Mouse (Mus musculus): ENCODE data around the gene Slamf6. TPM values are rescaled to one million over a fixed set of nuclear protein-coding genes. Genes with fewer than 3 reads are reported as not detected.

The Slamf6 gene
- polyA plus RNA-seq, 1 experiment from 2014 or later = 0.37 TPM

DNA sequence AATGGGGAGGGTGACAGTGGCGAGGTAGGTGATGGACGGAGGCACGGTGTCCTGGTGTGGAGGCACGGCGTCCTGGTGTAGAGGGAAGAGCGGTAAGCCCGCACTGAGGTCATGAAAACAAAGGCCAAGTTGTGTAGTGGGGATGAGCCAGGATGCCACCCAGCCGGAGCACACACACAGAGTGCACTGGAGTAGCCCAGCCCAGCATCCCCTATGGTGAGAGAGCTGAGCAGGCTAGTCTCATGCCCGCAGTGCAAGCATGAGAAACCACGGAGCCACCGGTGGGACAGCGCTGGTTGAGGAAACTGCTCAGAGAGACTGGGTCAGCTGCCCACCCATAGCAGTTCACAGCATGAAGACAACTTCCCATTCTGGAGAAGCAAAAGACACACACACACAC is 84.3 kb downstream of the Slamf6 start:
- Histone ChIP-seq H3K27me3 (replicated peaks) (no peaks in the 10 kb centered on the region), H3K9me3 (no peaks in the 10 kb centered on the region), H3K9ac (no peak overlapping the region), H3K4me1 (peaks cover 3% of the 10 kb centered on the region; the same call in 1 of the 2 replicates), H3K27ac (replicated peaks) (0 out of 2 replicates have a peak overlapping the region, but pooled peaks have one; percentile 2), H3K4me3 (no peak overlapping the region), H3K36me3 (peaks cover 42% of the 10 kb centered on the region), H3K4me2 (no peak overlapping the region)
- WGBS = 71% methylated on average over 12 of the region's 12 CpGs
- ATAC-seq (ENCODE audit: extremely low read depth, insufficient number of reproducible peaks, low FRiP score, low TSS enrichment) = no peak

Other genes starting within 250 kb of the Slamf6 start
- 1.4 TPM in 2 replicates for gene Cd48, start 235.5 kb upstream of the Slamf6 start, polyA plus RNA-seq (2015; fragmentation: Nextera tagmentation; extraction: Ambion mirVana)
- gene Slamf1, start 150.4 kb upstream of the Slamf6 start, polyA plus RNA-seq (2015; fragmentation: Nextera tagmentation; extraction: Ambion mirVana) = 0.20 and 0.39 TPM in 2 replicates
- 1.1 and 1.6 TPM in 2 replicates for gene Cd84, start 77.8 kb upstream of the Slamf6 start, polyA plus RNA-seq (2015; fragmentation: Nextera tagmentation; extraction: Ambion mirVana)
- gene Gm10521, start 21.9 kb upstream of the Slamf6 start, polyA plus RNA-seq (2015; fragmentation: Nextera tagmentation; extraction: Ambion mirVana) = not detected in 2 replicates
- 8.9 and 9.3 TPM in 2 replicates for gene Vangl2, start 110.9 kb downstream of the Slamf6 start, polyA plus RNA-seq (2015; fragmentation: Nextera tagmentation; extraction: Ambion mirVana)
- gene Nhlh1, start 140.1 kb downstream of the Slamf6 start, polyA plus RNA-seq (2015; fragmentation: Nextera tagmentation; extraction: Ambion mirVana) = not detected in 2 replicates
- gene Copa, start 165.0 kb downstream of the Slamf6 start, polyA plus RNA-seq (2015; fragmentation: Nextera tagmentation; extraction: Ambion mirVana) = 162 and 163 TPM in 2 replicates
- gene Ncstn, start 165.3 kb downstream of the Slamf6 start, polyA plus RNA-seq (2015; fragmentation: Nextera tagmentation; extraction: Ambion mirVana) = 115 TPM in 2 replicates
- gene Pex19, start 209.2 kb downstream of the Slamf6 start, polyA plus RNA-seq (2015; fragmentation: Nextera tagmentation; extraction: Ambion mirVana) = 124 and 131 TPM in 2 replicates
- gene Dcaf8, start 230.6 kb downstream of the Slamf6 start, polyA plus RNA-seq (2015; fragmentation: Nextera tagmentation; extraction: Ambion mirVana) = 106 and 108 TPM in 2 replicates

Measured in heart, embryonic 13.5 days (tissue).